Mouse (Mus musculus): ENCODE data around the gene Lrrc8d.

DNA sequence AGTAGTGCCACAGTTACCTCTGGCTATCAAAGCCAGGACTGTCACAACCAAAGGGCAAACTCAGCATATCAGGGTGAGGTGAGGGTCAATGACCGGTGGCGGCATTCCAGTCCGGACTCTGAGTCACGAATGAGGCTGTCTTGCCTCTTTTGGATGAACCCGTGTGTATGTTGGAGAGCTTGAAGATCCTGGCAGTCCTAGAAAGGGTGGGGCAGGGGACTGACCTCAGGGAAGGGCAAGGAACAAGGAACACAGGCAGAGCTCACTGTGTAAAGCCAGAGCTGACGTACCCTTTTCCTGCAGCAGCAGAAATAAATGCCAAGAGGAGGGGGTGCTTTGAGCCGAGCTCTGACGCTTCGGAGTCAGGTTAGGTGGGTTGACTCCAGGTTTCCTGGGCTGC, 136.2 kb downstream of the Lrrc8d start:
- peak; percentile 45; the same call in 1 of the 2 replicates for TF ChIP-seq EP300 (IDR thresholded peaks at IDR 0.05)
- no peak for TF ChIP-seq CTCF (IDR thresholded peaks at IDR 0.05)
